Mouse (Mus musculus): Measurements from ENCODE around the gene Palm3. TPM values are rescaled to one million over a fixed set of nuclear protein-coding genes. Genes with fewer than 3 reads are reported as not detected.

Palm3 gene
- polyA plus RNA-seq, 1 experiment from 2014 or later = 0.33 TPM

GRCm38 (mm10) chr8:84044103-84044502, 22.8 kb downstream of the Palm3 start:
- Histone ChIP-seq H3K36me3 (ENCODE audit: control insufficient read depth, insufficient read depth, low read length) (no peaks in the 10 kb centered on the region), H3K27ac (ENCODE audit: low read depth, low read length) (no peak overlapping the region), H3K4me1 (ENCODE audit: control insufficient read depth, insufficient read depth, low read length) (peaks cover 5% of the 10 kb centered on the region; the same call in 1 of the 2 replicates), H3K9me3 (replicated peaks; ENCODE audit: control insufficient read depth, low read length) (no peaks in the 10 kb centered on the region), H3K4me3 (ENCODE audit: low read depth, low read length) (no peak overlapping the region), H3K27me3 (replicated peaks; ENCODE audit: control insufficient read depth, insufficient read depth, low read length) (peaks cover 45% of the 10 kb centered on the region), H3K9ac (ENCODE audit: low read length) (no peak overlapping the region), H3K4me2 (ENCODE audit: low read length) (no peak overlapping the region)
- DNase-seq (ENCODE audit: low spot score) (no peak), ATAC-seq (no peak)
- whole genome bisulfite sequencing = 2% methylated on average over 7 of the region's 7 CpGs

GRCm38 (mm10) chr8:84044900-84045299, 23.6 kb downstream of the Palm3 start, which contains the start of gene Rln3:
Rln3 (minus strand) TSS chr8:84045000.
- Histone ChIP-seq H3K27ac (ENCODE audit: low read depth, low read length) (no peak within 1 kb of the TSS), H3K4me3 (ENCODE audit: low read depth, low read length) (no peak within 1 kb of the TSS), H3K4me2 (ENCODE audit: low read length) (no peak within 1 kb of the TSS), H3K36me3 (ENCODE audit: control insufficient read depth, insufficient read depth, low read length) (no peaks in the 10 kb centered on the region), H3K9ac (ENCODE audit: low read length) (no peak within 1 kb of the TSS), H3K9me3 (replicated peaks; ENCODE audit: control insufficient read depth, low read length) (no peaks in the 10 kb centered on the region), H3K4me1 (ENCODE audit: control insufficient read depth, insufficient read depth, low read length) (peaks cover 5% of the 10 kb centered on the region; the same call in 1 of the 2 replicates), H3K27me3 (replicated peaks; ENCODE audit: control insufficient read depth, insufficient read depth, low read length) (peaks cover 45% of the 10 kb centered on the region)
- no peak for ATAC-seq
- WGBS = 17% methylated on average over 9 of the region's 9 CpGs
- DNase-seq (ENCODE audit: low spot score) = no peak

GRCm38 (mm10) chr8:84046505-84046904, 25.2 kb downstream of the Palm3 start:
- no peak overlapping the region for H3K27ac ChIP-seq (ENCODE audit: low read depth, low read length)
- 90% methylated on average over 3 of the region's 3 CpGs for WGBS
- DNase-seq (ENCODE audit: low spot score) = no peak
- H3K9ac ChIP-seq (ENCODE audit: low read length) = no peak overlapping the region
- H3K4me2 ChIP-seq (ENCODE audit: low read length) = no peak overlapping the region
- H3K4me3 ChIP-seq (ENCODE audit: low read depth, low read length) = no peak overlapping the region
- no peaks in the 10 kb centered on the region for H3K9me3 ChIP-seq (replicated peaks; ENCODE audit: control insufficient read depth, low read length)
- H3K27me3 ChIP-seq (replicated peaks; ENCODE audit: control insufficient read depth, insufficient read depth, low read length) = peaks cover 38% of the 10 kb centered on the region
- no peaks in the 10 kb centered on the region for H3K36me3 ChIP-seq (ENCODE audit: control insufficient read depth, insufficient read depth, low read length)
- ATAC-seq = no peak
- peaks cover 5% of the 10 kb centered on the region; the same call in 1 of the 2 replicates for H3K4me1 ChIP-seq (ENCODE audit: control insufficient read depth, insufficient read depth, low read length)

DNA sequence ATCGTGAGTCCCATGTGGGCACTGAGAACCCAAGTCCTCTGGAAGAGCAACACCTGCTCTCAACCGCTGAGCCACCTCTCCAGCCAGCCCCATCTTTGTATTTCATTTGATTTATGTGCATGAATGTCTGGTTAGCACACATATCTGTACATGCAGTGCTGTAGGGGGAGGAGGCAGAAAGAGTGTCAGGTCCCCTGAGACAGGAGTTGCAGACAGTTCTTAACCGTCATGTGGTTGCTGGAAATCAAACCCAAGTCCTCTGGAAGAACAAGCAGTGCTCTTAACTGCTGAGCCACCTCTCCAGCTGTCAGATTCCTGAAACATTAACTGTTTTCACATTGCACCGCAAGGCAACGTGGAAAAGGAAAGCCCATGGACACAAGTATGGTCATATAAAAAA, 26.9 kb downstream of the Palm3 start:
- Histone ChIP-seq H3K4me2 (ENCODE audit: low read length) (no peak overlapping the region), H3K9me3 (replicated peaks; ENCODE audit: control insufficient read depth, low read length) (no peaks in the 10 kb centered on the region), H3K4me3 (ENCODE audit: low read depth, low read length) (no peak overlapping the region), H3K36me3 (ENCODE audit: control insufficient read depth, insufficient read depth, low read length) (no peaks in the 10 kb centered on the region), H3K27me3 (replicated peaks; ENCODE audit: control insufficient read depth, insufficient read depth, low read length) (peaks cover 22% of the 10 kb centered on the region), H3K27ac (ENCODE audit: low read depth, low read length) (no peak overlapping the region), H3K9ac (ENCODE audit: low read length) (no peak overlapping the region), H3K4me1 (ENCODE audit: control insufficient read depth, insufficient read depth, low read length) (no peaks in the 10 kb centered on the region)
- ATAC-seq = no peak
- 82% methylated on average over 5 of the region's 5 CpGs for WGBS
- DNase-seq (ENCODE audit: low spot score) = no peak

GRCm38 (mm10) chr8:84052746-84053145, 31.5 kb downstream of the Palm3 start:
- Histone ChIP-seq H3K9me3 (replicated peaks; ENCODE audit: control insufficient read depth, low read length) (no peaks in the 10 kb centered on the region), H3K4me3 (ENCODE audit: low read depth, low read length) (no peak overlapping the region), H3K9ac (ENCODE audit: low read length) (no peak overlapping the region), H3K27ac (ENCODE audit: low read depth, low read length) (no peak overlapping the region), H3K4me2 (ENCODE audit: low read length) (no peak overlapping the region), H3K27me3 (replicated peaks; ENCODE audit: control insufficient read depth, insufficient read depth, low read length) (no peaks in the 10 kb centered on the region), H3K36me3 (ENCODE audit: control insufficient read depth, insufficient read depth, low read length) (no peaks in the 10 kb centered on the region), H3K4me1 (ENCODE audit: control insufficient read depth, insufficient read depth, low read length) (no peaks in the 10 kb centered on the region)
- DNase-seq (ENCODE audit: low spot score) = no peak
- ATAC-seq = no peak
- WGBS = 83% methylated on average over 3 of the region's 3 CpGs

DNA sequence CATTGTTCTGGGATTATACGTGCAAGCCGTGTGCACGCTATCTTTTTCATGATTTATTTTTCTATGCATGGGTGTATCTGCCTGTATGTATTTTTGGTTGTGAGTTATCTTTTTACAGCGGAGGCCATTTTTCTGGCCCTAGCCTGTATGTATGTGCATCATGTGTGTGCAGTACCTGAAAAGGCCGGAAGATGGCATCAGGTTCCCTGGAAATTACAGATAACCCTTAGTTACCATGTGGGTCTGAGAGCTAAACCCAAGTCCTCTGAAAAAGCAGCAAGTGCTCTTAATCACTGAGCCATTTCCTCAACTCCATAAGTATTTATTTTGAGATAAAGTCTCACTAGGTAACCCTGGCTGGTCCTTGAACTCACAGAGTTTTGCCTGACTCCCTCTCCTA, 32.0 kb downstream of the Palm3 start:
- Histone ChIP-seq H3K9me3 (replicated peaks; ENCODE audit: control insufficient read depth, low read length) (no peaks in the 10 kb centered on the region), H3K9ac (ENCODE audit: low read length) (no peak overlapping the region), H3K27ac (ENCODE audit: low read depth, low read length) (no peak overlapping the region), H3K36me3 (ENCODE audit: control insufficient read depth, insufficient read depth, low read length) (no peaks in the 10 kb centered on the region), H3K4me2 (ENCODE audit: low read length) (no peak overlapping the region), H3K27me3 (replicated peaks; ENCODE audit: control insufficient read depth, insufficient read depth, low read length) (no peaks in the 10 kb centered on the region), H3K4me3 (ENCODE audit: low read depth, low read length) (no peak overlapping the region), H3K4me1 (ENCODE audit: control insufficient read depth, insufficient read depth, low read length) (no peaks in the 10 kb centered on the region)
- WGBS = 94% methylated on average over 5 of the region's 5 CpGs
- DNase-seq (ENCODE audit: low spot score) = no peak
- no peak for ATAC-seq

DNA sequence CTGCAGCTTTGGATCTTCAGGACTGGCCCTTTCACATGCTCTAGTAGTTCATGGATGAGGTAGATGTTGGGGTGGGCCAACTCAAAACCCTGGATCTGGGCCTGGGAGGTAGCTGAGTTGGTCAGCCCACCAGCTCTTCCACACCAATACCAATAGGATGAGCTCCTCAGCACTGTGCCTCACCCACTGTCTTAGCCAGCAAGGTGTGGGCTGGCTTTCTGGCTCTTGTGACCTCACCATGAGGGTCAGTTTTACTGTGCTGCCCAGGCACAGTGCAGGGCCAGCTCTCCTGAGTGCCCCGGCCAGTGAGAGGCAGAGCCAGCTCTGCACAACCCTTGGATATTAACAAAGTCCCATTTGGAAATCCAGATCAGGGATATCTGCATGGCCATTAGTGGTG, 36.6 kb downstream of the Palm3 start:
- no peak overlapping the region for H3K4me2 ChIP-seq (ENCODE audit: low read length)
- no peak overlapping the region for H3K4me3 ChIP-seq (ENCODE audit: low read depth, low read length)
- DNase-seq (ENCODE audit: low spot score) (no peak), ATAC-seq (no peak)
- no peaks in the 10 kb centered on the region for H3K27me3 ChIP-seq (replicated peaks; ENCODE audit: control insufficient read depth, insufficient read depth, low read length)
- no peaks in the 10 kb centered on the region for H3K4me1 ChIP-seq (ENCODE audit: control insufficient read depth, insufficient read depth, low read length)
- no peaks in the 10 kb centered on the region for H3K9me3 ChIP-seq (replicated peaks; ENCODE audit: control insufficient read depth, low read length)
- 88% methylated on average over 1 of the region's 1 CpGs for WGBS
- no peak overlapping the region for H3K9ac ChIP-seq (ENCODE audit: low read length)
- H3K27ac ChIP-seq (ENCODE audit: low read depth, low read length) = no peak overlapping the region
- no peaks in the 10 kb centered on the region for H3K36me3 ChIP-seq (ENCODE audit: control insufficient read depth, insufficient read depth, low read length)

GRCm38 (mm10) chr8:84059226-84059625, 38.0 kb downstream of the Palm3 start:
- WGBS = 91% methylated on average over 2 of the region's 2 CpGs
- DNase-seq (ENCODE audit: low spot score) (no peak), ATAC-seq (no peak)
- Histone ChIP-seq H3K27me3 (replicated peaks; ENCODE audit: control insufficient read depth, insufficient read depth, low read length) (no peaks in the 10 kb centered on the region), H3K27ac (ENCODE audit: low read depth, low read length) (no peak overlapping the region), H3K36me3 (ENCODE audit: control insufficient read depth, insufficient read depth, low read length) (no peaks in the 10 kb centered on the region), H3K9me3 (replicated peaks; ENCODE audit: control insufficient read depth, low read length) (no peaks in the 10 kb centered on the region), H3K4me3 (ENCODE audit: low read depth, low read length) (no peak overlapping the region), H3K4me1 (ENCODE audit: control insufficient read depth, insufficient read depth, low read length) (no peaks in the 10 kb centered on the region), H3K9ac (ENCODE audit: low read length) (no peak overlapping the region), H3K4me2 (ENCODE audit: low read length) (no peak overlapping the region)

- Histone ChIP-seq H3K27ac (ENCODE audit: low read depth, low read length) (no peak overlapping the region), H3K9me3 (replicated peaks; ENCODE audit: control insufficient read depth, low read length) (no peaks in the 10 kb centered on the region), H3K27me3 (replicated peaks; ENCODE audit: control insufficient read depth, insufficient read depth, low read length) (no peaks in the 10 kb centered on the region), H3K4me3 (ENCODE audit: low read depth, low read length) (no peak overlapping the region), H3K9ac (ENCODE audit: low read length) (no peak overlapping the region), H3K4me2 (ENCODE audit: low read length) (no peak overlapping the region), H3K4me1 (ENCODE audit: control insufficient read depth, insufficient read depth, low read length) (no peaks in the 10 kb centered on the region), H3K36me3 (ENCODE audit: control insufficient read depth, insufficient read depth, low read length) (no peaks in the 10 kb centered on the region)
- no peak for ATAC-seq
- WGBS = 89% methylated on average over 2 of the region's 2 CpGs
- no peak for DNase-seq (ENCODE audit: low spot score)
Observed at GRCm38 (mm10) chr8:84060245-84060644, 39.0 kb downstream of the Palm3 start.

Measured in forebrain, embryonic 14.5 days (tissue).